Mouse (Mus musculus) CD4-positive helper T cell, adult 2 months (primary cell): ENCODE results near the gene B020011L13Rik.
"Not testable (repeated sequence)": the region's sequence is repeated elsewhere in the genome, so short reads cannot be mapped to it uniquely, and the experiment has no call there.

Source experiments
- DNase-seq: peaks from one replicate; pipeline ENCODE4 v3.0.0-alpha.2; 2012; ENCODE audit warnings: low read depth, missing footprints, low spot score

The B020011L13Rik gene

GRCm38 (mm10) chr1:117780833-117781232, at the start of gene B020011L13Rik:
TSS of gene B020011L13Rik (plus strand) at chr1:117781133.
- DNase-seq = not testable (repeated sequence)

- DNase-seq = not testable (repeated sequence)
Observed at GRCm38 (mm10) chr1:117816271-117816670, 35.3 kb downstream of the B020011L13Rik start.

- not testable (repeated sequence) for DNase-seq
Observed at GRCm38 (mm10) chr1:117829781-117830180, 48.8 kb downstream of the B020011L13Rik start, which contains the start of gene Gm28360. TSS of gene Gm28360 (plus strand) at chr1:117830081.

GRCm38 (mm10) chr1:117851718-117852117, 70.8 kb downstream of the B020011L13Rik start:
- DNase-seq = not testable (repeated sequence)
